Mouse (Mus musculus) lung, postnatal 0 days (tissue): ENCODE results near the gene Tgfa. TPM values are rescaled to one million over a fixed set of nuclear protein-coding genes. Genes with fewer than 3 reads are reported as not detected.

ENCODE experiments used
- ATAC-seq: fragments of 200-750 bp; cut with Nextera tagmentation; 2 replicates; pipeline ENCODE4 v1.8.0; 2017; ENCODE audit warnings: moderate library complexity
- DNase-seq: peaks from one replicate; pipeline ENCODE4 v3.0.0-alpha.2; 2016; ENCODE audit warnings: low spot score
- H3K27ac ChIP-seq: fragments of 300-500 bp; sonication (generic); 2 replicates; pipeline ENCODE4 v1.5.1; 2014; ENCODE audit warnings: antibody characterized with exemption, mild to moderate bottlenecking, low read length, mixed read lengths
- H3K27me3 ChIP-seq: fragments of 300-500 bp; sonication (generic); replicated peaks from 2 replicates; pipeline ENCODE4 v1.6.1; 2014; ENCODE audit warnings: low read length, mixed read lengths; ENCODE audit not compliant: insufficient read depth
- H3K36me3 ChIP-seq: fragments of 300-500 bp; sonication (generic); 2 replicates; pipeline ENCODE4 v1.6.1; 2014; ENCODE audit warnings: low read length, mixed read lengths; ENCODE audit not compliant: insufficient read depth
- H3K4me1 ChIP-seq: fragments of 300-500 bp; sonication (generic); 2 replicates; pipeline ENCODE4 v1.6.1; 2014; ENCODE audit warnings: antibody characterized with exemption, low read depth, low read length, mixed read lengths; ENCODE audit not compliant: insufficient read depth
- H3K4me2 ChIP-seq: fragments of 300-500 bp; sonication (generic); replicated peaks from 2 replicates; pipeline ENCODE4 v1.6.1; 2014; ENCODE audit warnings: low read depth, mild to moderate bottlenecking, low read length, moderate library complexity, mixed read lengths
- H3K4me3 ChIP-seq: fragments of 300-500 bp; sonication (generic); 2 replicates; pipeline ENCODE4 v1.5.1; 2014; ENCODE audit warnings: low read depth, low read length
- H3K9ac ChIP-seq: fragments of 300-500 bp; sonication (generic); replicated peaks from 2 replicates; pipeline ENCODE4 v1.6.1; 2014; ENCODE audit warnings: low read depth, mild to moderate bottlenecking
- H3K9me3 ChIP-seq: fragments of 300-500 bp; sonication (generic); 2 replicates; pipeline ENCODE4 v1.6.1; 2016; ENCODE audit warnings: low read length, mixed read lengths
- CTCF ChIP-seq: IDR thresholded peaks from 2 replicates; pipeline ENCODE4 v1.5.1; 2016; ENCODE audit warnings: antibody characterized with exemption, mild to moderate bottlenecking
- EP300 ChIP-seq: IDR thresholded peaks from 2 replicates; pipeline ENCODE4 v1.6.1; 2016; ENCODE audit warnings: antibody characterized with exemption, mild to moderate bottlenecking, control low read depth
- WGBS: fragments of 180-500 bp; shearing (Covaris S2); extraction: QIAGEN DNeasy Blood & Tissue Kit; methylation state at CpG from one replicate; pipeline ENCODE4 v1.1.7; 2014; 5-methylcytosine and 5-hydroxymethylcytosine counted together
- polyA plus RNA-seq: library from polyadenylated mRNA; unstranded; fragments of >200 nt; fragmentation: Nextera tagmentation; extraction: Ambion mirVana; gene quantifications from 2 replicates; pipeline ENCODE4 v1.2.1, GENCODE M21; 2015

Gene Tgfa
- polyA plus RNA-seq, 1 experiment from 2014 or later: 1.9 TPM

DNA sequence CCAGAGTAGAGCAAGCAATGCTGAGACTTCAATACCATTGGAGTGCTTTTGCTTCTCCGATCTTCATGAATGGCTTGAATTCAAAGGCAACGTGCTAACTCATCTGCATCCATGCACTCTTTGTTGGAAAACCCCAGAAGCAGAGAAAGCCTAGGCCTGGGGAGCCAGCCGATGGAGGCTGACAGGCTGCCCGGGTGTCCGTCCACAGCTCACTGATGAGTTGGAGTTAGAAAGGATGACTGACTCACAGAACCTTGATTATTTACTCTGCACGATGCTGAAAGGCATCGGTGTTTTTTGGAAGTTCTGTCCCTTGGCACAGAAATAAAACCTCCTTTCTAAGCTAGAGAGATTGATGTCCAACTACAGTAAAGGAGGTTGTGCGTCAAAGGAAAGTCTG lies 55.8 kb downstream of the Tgfa start:
- Histone ChIP-seq H3K4me2 (no peak overlapping the region), H3K36me3 (no peaks in the 10 kb centered on the region), H3K4me3 (no peak overlapping the region), H3K9ac (no peak overlapping the region), H3K4me1 (no peaks in the 10 kb centered on the region), H3K9me3 (no peaks in the 10 kb centered on the region), H3K27me3 (no peaks in the 10 kb centered on the region), H3K27ac (no peak overlapping the region)
- DNase-seq (no peak), ATAC-seq (no peak)
- WGBS: 74% methylated on average over 8 of the region's 8 CpGs
- TF ChIP-seq CTCF: no peak
- TF ChIP-seq EP300: no peak

DNA sequence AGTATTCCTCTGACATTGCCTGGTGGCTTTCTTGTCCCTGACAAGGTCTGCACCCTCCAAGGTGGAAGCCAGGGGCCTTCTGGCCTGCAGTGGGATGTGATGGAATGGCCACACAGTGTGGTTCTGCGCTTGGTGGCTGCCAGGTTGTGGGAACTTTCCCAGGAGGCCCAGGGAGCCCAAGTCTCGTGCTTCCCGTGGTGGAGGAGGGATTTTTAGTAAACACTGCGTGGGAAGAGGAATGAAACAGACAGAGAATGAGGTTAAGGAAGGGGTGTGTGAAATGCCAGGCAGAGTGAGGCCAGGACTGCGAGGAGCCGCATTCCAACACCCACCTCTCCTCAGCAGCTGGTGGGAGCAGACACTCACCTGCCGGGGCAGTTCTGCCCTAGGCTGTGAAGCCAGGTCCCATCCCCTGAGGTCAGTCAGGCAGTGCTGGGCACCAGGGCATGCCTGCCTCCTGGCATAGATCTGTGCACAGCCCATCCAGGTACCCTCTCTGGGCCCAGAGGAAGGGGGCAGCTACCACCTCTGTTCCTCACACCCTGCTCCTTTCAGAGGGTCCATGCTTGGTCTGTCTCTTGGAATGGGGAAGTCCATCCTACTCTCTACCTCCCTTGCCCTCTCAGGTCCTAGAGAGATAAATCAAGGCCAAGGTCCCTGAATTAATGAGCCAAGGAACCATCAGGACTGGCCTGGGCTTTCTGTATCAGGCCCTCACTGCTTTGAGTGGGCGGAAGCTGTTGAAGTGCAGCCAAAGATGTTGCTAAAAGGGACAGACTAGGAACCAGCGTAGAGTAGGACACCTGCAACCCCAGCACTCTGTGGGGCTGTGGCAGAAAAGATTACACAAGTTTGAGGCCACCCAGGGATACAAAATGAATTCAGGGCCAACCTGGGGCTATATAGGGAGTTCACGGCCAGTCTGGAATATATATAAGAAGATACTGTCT lies 57.4 kb downstream of the Tgfa start:
- WGBS: 48% methylated on average over 10 of the region's 10 CpGs
- no peak overlapping the region for H3K9ac ChIP-seq
- H3K9me3 ChIP-seq: no peaks in the 10 kb centered on the region
- TF ChIP-seq CTCF: no peak
- no peaks in the 10 kb centered on the region for H3K27me3 ChIP-seq
- H3K4me1 ChIP-seq: no peaks in the 10 kb centered on the region
- H3K4me3 ChIP-seq: no peak overlapping the region
- H3K4me2 ChIP-seq: no peak overlapping the region
- no peak overlapping the region for H3K27ac ChIP-seq
- peak; percentile 33; the same call in 1 of the 2 replicates for ATAC-seq
- DNase-seq: no peak
- no peaks in the 10 kb centered on the region for H3K36me3 ChIP-seq

DNA sequence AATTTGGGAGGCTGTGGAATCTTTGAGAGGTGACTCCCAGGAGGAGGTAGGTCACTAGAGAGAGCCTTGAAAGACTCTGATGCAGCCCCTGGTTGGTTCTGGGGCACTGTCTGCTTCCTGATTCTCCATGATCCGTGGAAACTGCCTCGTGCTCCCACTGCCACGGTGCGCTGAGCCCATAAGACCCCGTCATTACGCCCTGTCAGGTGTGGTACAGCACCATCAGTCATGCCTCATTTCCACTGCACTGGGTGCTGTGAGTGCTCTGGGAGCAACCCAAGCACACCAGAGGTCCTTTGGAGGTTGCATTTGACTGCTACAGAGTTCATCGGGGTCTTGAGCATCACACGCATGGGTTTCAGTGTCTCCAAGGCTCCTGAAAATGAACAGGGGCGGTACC lies 60.9 kb downstream of the Tgfa start:
- 91% methylated on average over 9 of the region's 9 CpGs for WGBS
- Histone ChIP-seq H3K4me2 (no peak overlapping the region), H3K4me1 (no peaks in the 10 kb centered on the region), H3K9ac (no peak overlapping the region), H3K9me3 (no peaks in the 10 kb centered on the region), H3K27ac (no peak overlapping the region), H3K36me3 (no peaks in the 10 kb centered on the region), H3K4me3 (no peak overlapping the region), H3K27me3 (no peaks in the 10 kb centered on the region)
- no peak for ATAC-seq
- TF ChIP-seq CTCF: no peak
- no peak for TF ChIP-seq EP300
- DNase-seq: no peak

DNA sequence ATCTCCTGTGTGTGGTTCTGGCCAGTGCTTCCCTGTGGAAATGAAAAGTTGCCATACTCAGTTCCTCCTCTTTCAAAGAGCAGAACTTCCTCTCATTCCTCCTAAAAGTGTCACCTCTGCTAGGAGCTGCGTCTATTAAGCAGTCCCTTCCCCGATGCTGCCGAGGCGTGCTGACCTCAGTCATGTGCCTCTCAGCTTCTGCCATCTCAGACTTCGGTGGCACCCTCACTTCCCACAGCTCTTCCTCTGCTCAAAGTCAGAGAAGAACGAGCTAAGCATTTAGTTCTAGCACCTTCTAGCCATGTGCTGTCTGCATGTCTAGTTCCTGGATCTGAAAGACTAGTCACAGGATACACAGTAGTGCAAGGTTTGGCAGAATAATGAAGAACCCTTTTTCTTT lies 64.2 kb downstream of the Tgfa start:
- ATAC-seq: no peak
- Histone ChIP-seq H3K27ac (no peak overlapping the region), H3K4me3 (no peak overlapping the region), H3K4me1 (no peaks in the 10 kb centered on the region), H3K9ac (no peak overlapping the region), H3K9me3 (no peaks in the 10 kb centered on the region), H3K27me3 (no peaks in the 10 kb centered on the region), H3K4me2 (no peak overlapping the region), H3K36me3 (no peaks in the 10 kb centered on the region)
- no peak for TF ChIP-seq CTCF
- no peak for TF ChIP-seq EP300
- DNase-seq: no peak
- 87% methylated on average over 6 of the region's 6 CpGs for WGBS

DNA sequence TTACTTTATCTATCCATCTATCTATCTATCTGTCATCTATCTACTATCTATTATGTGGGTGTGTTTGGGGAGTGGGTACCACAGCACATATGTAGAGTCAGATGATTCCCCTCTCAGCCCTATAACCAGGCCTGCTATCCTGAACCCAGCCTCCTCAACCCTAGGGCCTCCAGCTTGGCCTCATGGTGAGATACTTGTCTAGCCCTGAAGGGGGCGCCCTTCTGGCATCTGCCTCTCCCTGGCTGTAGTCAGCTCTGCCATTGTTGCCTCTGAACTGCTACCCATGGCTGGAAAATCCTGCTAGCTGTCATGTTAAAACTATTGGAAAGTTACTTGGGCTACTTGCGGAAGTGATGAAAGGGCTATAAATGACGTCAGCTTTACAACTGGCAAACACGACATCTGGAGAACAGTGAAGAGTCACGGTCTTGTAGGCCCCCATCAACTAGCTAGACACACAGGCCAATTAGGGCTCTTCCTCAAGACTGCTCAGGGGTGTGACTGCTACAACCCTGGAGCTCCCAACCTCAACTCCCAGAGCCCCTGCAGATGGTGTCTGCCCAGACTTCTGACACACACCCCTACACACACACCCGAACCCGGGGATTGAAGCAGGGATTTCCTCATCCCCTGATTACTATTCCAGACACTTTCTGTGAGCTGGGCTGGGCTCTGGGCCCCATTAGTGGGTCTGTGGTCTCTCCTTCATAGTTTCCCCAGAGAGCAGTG lies 65.5 kb downstream of the Tgfa start:
- TF ChIP-seq CTCF (no peak; the same call in 1 of the 2 replicates), EP300 (no peak)
- Histone ChIP-seq H3K27me3 (no peaks in the 10 kb centered on the region), H3K27ac (no peak overlapping the region), H3K9me3 (no peaks in the 10 kb centered on the region), H3K4me2 (no peak overlapping the region), H3K36me3 (no peaks in the 10 kb centered on the region), H3K4me3 (no peak overlapping the region), H3K9ac (no peak overlapping the region), H3K4me1 (no peaks in the 10 kb centered on the region)
- no peak for DNase-seq
- 63% methylated on average over 7 of the region's 7 CpGs for WGBS
- no peak for ATAC-seq

DNA sequence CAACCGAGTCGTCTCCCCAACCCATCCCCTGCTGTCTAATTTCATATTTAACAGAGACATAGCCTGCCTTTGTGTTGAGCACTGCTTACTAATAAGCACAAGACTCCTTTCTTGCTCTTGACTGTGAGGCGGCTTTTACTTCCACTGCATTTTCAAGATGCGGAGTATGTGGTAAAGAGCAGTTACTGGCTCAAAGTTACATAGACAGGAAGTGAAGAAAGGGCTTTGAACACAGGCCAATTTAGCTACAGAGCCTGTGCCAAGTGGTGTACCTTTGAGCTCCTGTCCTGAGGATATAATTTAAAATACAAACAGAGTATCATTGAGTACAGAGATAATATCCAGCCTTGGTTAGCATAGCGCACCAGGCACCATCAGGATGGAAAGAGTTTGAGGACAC lies 71.8 kb downstream of the Tgfa start:
- Histone ChIP-seq H3K9me3 (no peaks in the 10 kb centered on the region), H3K36me3 (no peaks in the 10 kb centered on the region), H3K4me1 (0 out of 2 replicates have a peak, but pooled peaks cover 3% of the 10 kb centered on the region), H3K4me3 (no peak overlapping the region), H3K27ac (no peak overlapping the region), H3K4me2 (no peak overlapping the region), H3K27me3 (no peaks in the 10 kb centered on the region), H3K9ac (no peak overlapping the region)
- DNase-seq (no peak), ATAC-seq (no peak)
- TF ChIP-seq CTCF: no peak
- TF ChIP-seq EP300: no peak
- 65% methylated on average over 5 of the region's 5 CpGs for WGBS
